In the genomic region with DNA sequence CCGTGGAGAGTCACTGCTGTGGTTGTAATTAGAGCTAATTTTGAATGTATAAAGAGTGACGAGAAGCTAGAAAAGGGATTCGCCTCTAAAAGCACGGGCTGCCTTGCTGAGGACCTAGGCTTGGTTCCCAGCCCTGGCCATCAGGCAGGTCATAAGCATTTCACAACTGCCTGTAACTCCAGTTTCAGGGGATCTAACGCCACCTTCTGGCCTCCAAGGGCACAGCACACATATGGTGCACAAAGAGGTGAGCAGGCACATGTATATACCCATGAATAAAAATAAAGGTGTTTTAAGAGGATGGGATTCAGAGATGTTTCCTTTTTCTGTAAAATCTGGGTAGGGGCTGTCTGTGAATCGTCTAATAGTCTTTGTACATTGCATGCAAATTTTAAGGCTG, we compare ENCODE assay signal across 14 mouse cellular contexts. TPM values are rescaled to one million over a fixed set of nuclear protein-coding genes. Genes with fewer than 3 reads are reported as not detected.
DNase-seq lines count a peak whose midpoint lies in the region; ATAC-seq and TF ChIP-seq lines count a peak whose summit lies in the region.
"Had no signal": no experiment of that assay in that cellular context is flagged by ENCODE, and none has a peak within 500 bp of the region (broad histone marks: within the 10 kb centered on the region; RNA-seq: fewer than 3 reads in every experiment).

No protein-coding gene starts in this region.

- TF ChIP-seq CTCF in gastrocnemius, adult 2 months (IDR thresholded peaks at IDR 0.05): peak; percentile 9; the same call in 1 of the 2 replicates
- TF ChIP-seq CTCF in lung, embryonic 14.5 days (IDR thresholded peaks at IDR 0.05; ENCODE audit: low read depth): peak; percentile 32
- peak; percentile 56 for TF ChIP-seq CTCF in bone marrow macrophage, adult 2 months (IDR thresholded peaks at IDR 0.05; ENCODE audit: low read depth, low read length)
- TF ChIP-seq CTCF in liver, postnatal 0 days (IDR thresholded peaks at IDR 0.05; ENCODE audit: low read depth): peak; percentile 41

- WGBS in lung, embryonic 14.5 days: 92% methylated on average over 6 of the region's 6 CpGs
- 79% methylated on average over 6 of the region's 6 CpGs for WGBS in liver, postnatal 0 days (ENCODE audit: insufficient replicate concordance)

- no peak overlapping the region for H3K9ac ChIP-seq in lung, embryonic 14.5 days
- H3K9ac ChIP-seq in liver, postnatal 0 days (replicated peaks): no peak overlapping the region

- no peak for TF ChIP-seq EP300 in liver, postnatal 0 days (IDR thresholded peaks at IDR 0.05; ENCODE audit: low read depth)

- no peak overlapping the region for H3K4me2 ChIP-seq in lung, embryonic 14.5 days
- no peak overlapping the region for H3K4me2 ChIP-seq in liver, postnatal 0 days (ENCODE audit: low read depth, low read length)

- no peaks in the 10 kb centered on the region for H3K27me3 ChIP-seq in lung, embryonic 14.5 days (ENCODE audit: insufficient read depth, low read length)
- H3K27me3 ChIP-seq in liver, postnatal 0 days (ENCODE audit: insufficient read depth, low read length): no peaks in the 10 kb centered on the region

- H3K27ac ChIP-seq in gastrocnemius, adult 2 months: peak overlapping the region; percentile 59; the same call in 1 of the 2 replicates
- H3K27ac ChIP-seq in lung, embryonic 14.5 days (ENCODE audit: low read depth): no peak overlapping the region
- H3K27ac ChIP-seq in bone marrow macrophage, adult 2 months (ENCODE audit: insufficient read depth, low read depth, low read length): peak overlapping the region; percentile 92
- peak overlapping the region; percentile 59 for H3K27ac ChIP-seq in liver, postnatal 0 days (ENCODE audit: low read depth)

- intact Hi-C loops in gastrocnemius, adult 2 months (cut with DNase I): no loop called here

- ATAC-seq in lung, embryonic 14.5 days (ENCODE audit: insufficient read depth): no peak
- no peak for ATAC-seq in liver, postnatal 0 days
- no peak for ATAC-seq in activated CD4-positive, CD25-positive, alpha-beta regulatory T cell, adult 4 months

- no peaks in the 10 kb centered on the region for H3K9me3 ChIP-seq in lung, embryonic 14.5 days (ENCODE audit: low read depth, low read length)
- no peaks in the 10 kb centered on the region for H3K9me3 ChIP-seq in liver, postnatal 0 days (ENCODE audit: low read length)

- H3K36me3 ChIP-seq in lung, embryonic 14.5 days (ENCODE audit: insufficient read depth): no peaks in the 10 kb centered on the region
- H3K36me3 ChIP-seq in liver, postnatal 0 days (replicated peaks; ENCODE audit: insufficient read depth, low read length): no peaks in the 10 kb centered on the region; the same call in 1 of the 2 replicates

- H3K4me3 ChIP-seq in gastrocnemius, adult 2 months: no peak overlapping the region
- no peak overlapping the region for H3K4me3 ChIP-seq in lung, embryonic 14.5 days (ENCODE audit: low read depth, low read length)
- H3K4me3 ChIP-seq in bone marrow macrophage, adult 2 months (ENCODE audit: insufficient read depth, low read length): no peak overlapping the region
- H3K4me3 ChIP-seq in liver, postnatal 0 days (ENCODE audit: low read depth, low read length): no peak overlapping the region

- DNase-seq in gastrocnemius, adult 2 months: no peak
- no peak for DNase-seq in gastrocnemius, adult 18-20 months (ENCODE audit: low spot score)
- DNase-seq in lung, embryonic 14.5 days: no peak
- DNase-seq in lung, postnatal 10 days: no peak
- no peak for DNase-seq in liver, postnatal 0 days
- no peak for DNase-seq in ovary, postnatal 14 days (ENCODE audit: low spot score)
- DNase-seq: cerebellum, adult 11-12 months had no signal

- TF ChIP-seq POLR2A in bone marrow macrophage, adult 2 months (IDR thresholded peaks at IDR 0.05; ENCODE audit: borderline replicate concordance, low read depth, low read length): no peak

- peaks cover 12% of the 10 kb centered on the region for H3K4me1 ChIP-seq in lung, embryonic 14.5 days (ENCODE audit: insufficient read depth)
- peaks cover 54% of the 10 kb centered on the region for H3K4me1 ChIP-seq in bone marrow macrophage, adult 2 months (ENCODE audit: control insufficient read depth, insufficient read depth, low read length)
- H3K4me1 ChIP-seq in liver, postnatal 0 days (ENCODE audit: insufficient read depth): peaks cover 29% of the 10 kb centered on the region

RNA-seq across cellular contexts. Expression of gene Aagab, which starts 7.8 kb away (rescaled TPM):
- total RNA-seq in gastrocnemius, adult 2 months (2021): 10 to 100 TPM; 11.1 to 12.2 TPM
- total RNA-seq in gastrocnemius, adult 18-20 months (2021): 10 to 100 TPM; 12.1 to 14.2 TPM
- polyA plus RNA-seq in lung, embryonic 14.5 days (2014; fragmentation: Nextera tagmentation; extraction: Ambion mirVana): 27.3 and 29.1 TPM in 2 replicates
- polyA plus RNA-seq in bone marrow macrophage, adult 2 months (2012; ENCODE audit: insufficient read depth, insufficient read length, missing spikeins): 46.2 and 46.5 TPM in 2 replicates
- 12.8 and 14.2 TPM in 2 replicates for polyA plus RNA-seq in liver, postnatal 0 days (2015; fragmentation: Nextera tagmentation; extraction: Ambion mirVana)
- 10 to 100 TPM; 37.0 to 38.5 TPM for polyA plus RNA-seq in activated CD4-positive, CD25-positive, alpha-beta regulatory T cell, adult 4 months (2017; shearing (Covaris generic))

RNA-seq across cellular contexts. Expression of gene Iqch, which starts 7.9 kb away (rescaled TPM):
- not detected for total RNA-seq in gastrocnemius, adult 2 months (2021)
- not detected for total RNA-seq in gastrocnemius, adult 18-20 months (2021)
- 0.05 and 0.08 TPM in 2 replicates for polyA plus RNA-seq in lung, embryonic 14.5 days (2014; fragmentation: Nextera tagmentation; extraction: Ambion mirVana)
- polyA plus RNA-seq in bone marrow macrophage, adult 2 months (2012; ENCODE audit: insufficient read depth, insufficient read length, missing spikeins): not detected in 2 replicates
- 0.08 and 0.09 TPM in 2 replicates for polyA plus RNA-seq in liver, postnatal 0 days (2015; fragmentation: Nextera tagmentation; extraction: Ambion mirVana)
- not detected for polyA plus RNA-seq in activated CD4-positive, CD25-positive, alpha-beta regulatory T cell, adult 4 months (2017; shearing (Covaris generic))
- total RNA-seq: adrenal gland, adult 18-20 months; gastrocnemius, postnatal 10 days; megakaryocyte progenitor cell, adult 5-6 weeks had no signal
- polyA plus RNA-seq: C2C12; spleen, adult 2 months had no signal
